Mouse (Mus musculus): ENCODE data around the gene Csad. TPM values are rescaled to one million over a fixed set of nuclear protein-coding genes. Genes with fewer than 3 reads are reported as not detected.

Csad gene
- total RNA-seq, 1 experiment, result 47.3 TPM

- DNase-seq (ENCODE audit: low read depth, low spot score), result no peak
- Histone ChIP-seq H3K4me3 (ENCODE audit: insufficient read depth in 1 of 2, low read depth in 1 of 2, low read length in 2 of 2, poor library complexity in 1 of 2, severe bottlenecking in 1 of 2) (no peak overlapping the region), H3K4me1 (ENCODE audit: control insufficient read depth in 2 of 2, insufficient read depth in 2 of 2, low read length in 2 of 2, poor library complexity in 1 of 2) (peaks cover 0 to 4% of the 10 kb centered on the region in 2 experiments; a peak in 1 of 4 replicates), H3K9me3 (ENCODE audit: control insufficient read depth, insufficient read depth, low read depth, low read length) (no peaks in the 10 kb centered on the region), H3K9ac (ENCODE audit: insufficient read depth, low read depth, low read length, poor library complexity, severe bottlenecking) (no peak overlapping the region), H3K36me3 (ENCODE audit: control insufficient read depth, insufficient read depth, low read length, poor library complexity, severe bottlenecking) (no peaks in the 10 kb centered on the region), H3K27ac (ENCODE audit: insufficient read depth, low read depth, low read length, poor library complexity, severe bottlenecking) (no peak overlapping the region)
- no peak for TF ChIP-seq ZNF384 (IDR thresholded peaks at IDR 0.05; ENCODE audit: low read depth, low read length)
- TF ChIP-seq CHD2 (IDR thresholded peaks at IDR 0.05; ENCODE audit: low read depth, low read length), result no peak
- TF ChIP-seq MAFK (IDR thresholded peaks at IDR 0.05; ENCODE audit: insufficient read depth, low read depth, low read length), result no peak
- no peak for TF ChIP-seq HCFC1 (IDR thresholded peaks at IDR 0.05; ENCODE audit: borderline replicate concordance, insufficient read depth, low read length)
- TF ChIP-seq ZC3H11A (IDR thresholded peaks at IDR 0.05; ENCODE audit: borderline replicate concordance, low read depth, low read length), result no peak
- in situ Hi-C loops (cut with MboI; ENCODE audit: low sequenced_read_pairs in 2 of 2, unreplicated experiment in 2 of 2), result no loop called here
These were observed 63.4 kb downstream of the Csad start for GRCm38 (mm10) chr15:102141120-102141519.

DNA sequence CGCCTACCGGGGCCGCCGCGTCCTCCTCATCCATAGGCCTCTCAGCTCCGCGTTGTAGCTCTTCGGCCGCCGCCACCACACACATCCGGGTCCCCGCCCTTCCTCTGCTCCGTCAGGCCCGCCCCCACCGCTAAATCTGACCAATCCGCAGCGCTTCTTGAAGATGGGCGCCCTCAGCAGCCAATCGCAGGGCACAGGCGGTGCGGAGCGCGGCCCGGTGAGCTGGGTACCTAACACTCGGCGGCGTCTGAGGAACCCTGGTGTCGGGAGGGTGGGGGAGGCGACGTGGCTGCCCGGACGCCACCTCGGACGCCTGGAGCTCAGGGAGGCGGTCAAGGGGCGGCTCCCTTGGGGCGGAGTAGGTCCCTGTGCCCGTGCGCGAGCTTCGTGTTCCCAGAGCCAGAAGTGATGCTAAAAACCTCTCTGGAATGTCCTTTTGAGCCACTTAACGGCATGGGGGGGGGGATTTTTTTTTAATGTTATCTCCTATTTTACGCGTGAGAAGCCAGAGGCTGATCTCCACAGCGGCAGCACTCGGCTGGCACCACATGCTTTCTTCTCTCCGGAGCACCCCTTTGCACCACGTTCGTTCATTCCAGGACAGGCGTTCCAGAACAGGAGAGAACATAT, 68.3 kb downstream of the Csad start, which contains the start of gene Spryd3:
TSS of gene Spryd3 (minus strand) at position 106 of the 630 bp plus-strand sequence.
- Histone ChIP-seq H3K4me3 (ENCODE audit: insufficient read depth in 1 of 2, low read depth in 1 of 2, low read length in 2 of 2, poor library complexity in 1 of 2, severe bottlenecking in 1 of 2) (peak within 1 kb of the TSS; percentile 84 to 87), H3K27ac (ENCODE audit: insufficient read depth, low read depth, low read length, poor library complexity, severe bottlenecking) (peak within 1 kb of the TSS; percentile 37; the same call in 1 of the 2 replicates), H3K9me3 (ENCODE audit: control insufficient read depth, insufficient read depth, low read depth, low read length) (no peaks in the 10 kb centered on the region), H3K36me3 (ENCODE audit: control insufficient read depth, insufficient read depth, low read length, poor library complexity, severe bottlenecking) (no peaks in the 10 kb centered on the region; the same call in 1 of the 2 replicates), H3K9ac (ENCODE audit: insufficient read depth, low read depth, low read length, poor library complexity, severe bottlenecking) (peak within 1 kb of the TSS; percentile 79), H3K4me1 (ENCODE audit: control insufficient read depth in 2 of 2, insufficient read depth in 2 of 2, low read length in 2 of 2, poor library complexity in 1 of 2) (peaks cover 0 to 2% of the 10 kb centered on the region in 2 experiments; a peak in 1 of 4 replicates)
- DNase-seq (ENCODE audit: low read depth, low spot score), result peak; percentile 91
- in situ Hi-C loops (cut with MboI; ENCODE audit: low sequenced_read_pairs in 2 of 2, unreplicated experiment in 2 of 2), result no loop called here
- no peak for TF ChIP-seq ZNF384 (IDR thresholded peaks at IDR 0.05; ENCODE audit: low read depth, low read length)
- no peak for TF ChIP-seq ZC3H11A (IDR thresholded peaks at IDR 0.05; ENCODE audit: borderline replicate concordance, low read depth, low read length)
- no peak for TF ChIP-seq MAFK (IDR thresholded peaks at IDR 0.05; ENCODE audit: insufficient read depth, low read depth, low read length)
- TF ChIP-seq CHD2 (IDR thresholded peaks at IDR 0.05; ENCODE audit: low read depth, low read length), result peak; percentile 93
- no peak; the same call in 1 of the 2 replicates for TF ChIP-seq HCFC1 (IDR thresholded peaks at IDR 0.05; ENCODE audit: borderline replicate concordance, insufficient read depth, low read length)

- in situ Hi-C loops (cut with MboI; ENCODE audit: low sequenced_read_pairs in 2 of 2, unreplicated experiment in 2 of 2), result no loop called here
- peak overlapping the region; percentile 84 to 87 for H3K4me3 ChIP-seq (ENCODE audit: insufficient read depth in 1 of 2, low read depth in 1 of 2, low read length in 2 of 2, poor library complexity in 1 of 2, severe bottlenecking in 1 of 2)
- H3K9ac ChIP-seq (ENCODE audit: insufficient read depth, low read depth, low read length, poor library complexity, severe bottlenecking), result peak overlapping the region; percentile 79
- H3K4me1 ChIP-seq (ENCODE audit: control insufficient read depth in 2 of 2, insufficient read depth in 2 of 2, low read length in 2 of 2, poor library complexity in 1 of 2), result peaks cover 0 to 2% of the 10 kb centered on the region in 2 experiments; a peak in 1 of 4 replicates
- no peaks in the 10 kb centered on the region for H3K9me3 ChIP-seq (ENCODE audit: control insufficient read depth, insufficient read depth, low read depth, low read length)
- H3K27ac ChIP-seq (ENCODE audit: insufficient read depth, low read depth, low read length, poor library complexity, severe bottlenecking), result no peak overlapping the region
- TF ChIP-seq ZC3H11A (IDR thresholded peaks at IDR 0.05; ENCODE audit: borderline replicate concordance, low read depth, low read length), result no peak
- no peak for TF ChIP-seq HCFC1 (IDR thresholded peaks at IDR 0.05; ENCODE audit: borderline replicate concordance, insufficient read depth, low read length)
- no peak for TF ChIP-seq MAFK (IDR thresholded peaks at IDR 0.05; ENCODE audit: insufficient read depth, low read depth, low read length)
- TF ChIP-seq ZNF384 (IDR thresholded peaks at IDR 0.05; ENCODE audit: low read depth, low read length), result no peak
- no peak for TF ChIP-seq CHD2 (IDR thresholded peaks at IDR 0.05; ENCODE audit: low read depth, low read length)
- peaks cover under 1% of the 10 kb centered on the region; the same call in 1 of the 2 replicates for H3K36me3 ChIP-seq (ENCODE audit: control insufficient read depth, insufficient read depth, low read length, poor library complexity, severe bottlenecking)
- no peak for DNase-seq (ENCODE audit: low read depth, low spot score)
These were observed 68.9 kb downstream of the Csad start for GRCm38 (mm10) chr15:102135522-102136128.

DNA sequence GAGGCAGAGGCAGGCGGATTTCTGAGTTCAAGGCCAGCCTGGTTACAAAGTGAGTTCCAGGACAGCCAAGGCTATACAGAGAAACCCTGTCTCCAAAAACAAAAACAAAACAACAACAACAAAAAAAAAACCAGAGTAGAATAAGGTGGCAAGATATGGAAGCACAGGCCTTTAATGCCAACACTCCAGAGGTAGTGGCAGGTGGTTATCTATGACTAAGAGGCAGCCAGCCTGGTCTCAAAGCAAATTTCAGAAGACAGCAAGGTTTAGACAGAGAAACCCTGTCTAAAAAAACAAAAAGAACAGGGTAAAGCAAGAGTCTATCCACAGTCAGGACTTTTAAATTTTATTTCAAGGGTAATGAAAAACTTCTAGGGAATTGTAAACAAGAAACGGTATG, 69.8 kb downstream of the Csad start:
- no peak overlapping the region for H3K27ac ChIP-seq (ENCODE audit: insufficient read depth, low read depth, low read length, poor library complexity, severe bottlenecking)
- TF ChIP-seq ZNF384 (IDR thresholded peaks at IDR 0.05; ENCODE audit: low read depth, low read length) (no peak), ZC3H11A (IDR thresholded peaks at IDR 0.05; ENCODE audit: borderline replicate concordance, low read depth, low read length) (no peak), MAFK (IDR thresholded peaks at IDR 0.05; ENCODE audit: insufficient read depth, low read depth, low read length) (no peak), CHD2 (IDR thresholded peaks at IDR 0.05; ENCODE audit: low read depth, low read length) (no peak), HCFC1 (IDR thresholded peaks at IDR 0.05; ENCODE audit: borderline replicate concordance, insufficient read depth, low read length) (no peak)
- no peak overlapping the region for H3K9ac ChIP-seq (ENCODE audit: insufficient read depth, low read depth, low read length, poor library complexity, severe bottlenecking)
- H3K4me3 ChIP-seq (ENCODE audit: insufficient read depth in 1 of 2, low read depth in 1 of 2, low read length in 2 of 2, poor library complexity in 1 of 2, severe bottlenecking in 1 of 2), result no peak overlapping the region
- in situ Hi-C loops (cut with MboI; ENCODE audit: low sequenced_read_pairs in 2 of 2, unreplicated experiment in 2 of 2), result no loop called here
- peaks cover 10% of the 10 kb centered on the region for H3K36me3 ChIP-seq (ENCODE audit: control insufficient read depth, insufficient read depth, low read length, poor library complexity, severe bottlenecking)
- DNase-seq (ENCODE audit: low read depth, low spot score), result no peak
- H3K9me3 ChIP-seq (ENCODE audit: control insufficient read depth, insufficient read depth, low read depth, low read length), result no peaks in the 10 kb centered on the region
- H3K4me1 ChIP-seq (ENCODE audit: control insufficient read depth in 2 of 2, insufficient read depth in 2 of 2, low read length in 2 of 2, poor library complexity in 1 of 2), result peaks cover 0 to 2% of the 10 kb centered on the region in 2 experiments; a peak in 1 of 4 replicates

All from ES-E14 (cell line).